Mouse (Mus musculus) cerebellum, adult 2 months (tissue): ENCODE measurements around the gene Kcne3.

Source experiments
- CTCF ChIP-seq: fragments of 200-500 bp; IDR thresholded peaks from 2 replicates; pipeline ENCODE4 v1.5.1; 2011; ENCODE audit warnings: low read depth, mild to moderate bottlenecking, control low read depth, low read length, moderate library complexity, borderline replicate concordance; ENCODE audit not compliant: insufficient read depth
- POLR2A ChIP-seq: fragments of 200-500 bp; IDR thresholded peaks from 2 replicates; pipeline ENCODE4 v1.6.1; 2011; ENCODE audit warnings: low read length, control low read depth, borderline replicate concordance; ENCODE audit not compliant: insufficient read depth

- no peak for TF ChIP-seq POLR2A
- no peak for TF ChIP-seq CTCF
These were observed 47.9 kb upstream of the Kcne3 start for GRCm38 (mm10) chr7:100128262-100129041.
